Mouse (Mus musculus) induced T-regulatory cell, adult 2 months (primary cell): Measurements from ENCODE around the gene Ensa.

ENCODE experiments used
- DNase-seq: peaks from one replicate; pipeline ENCODE4 v3.0.0-alpha.2; 2012; ENCODE audit warnings: low read depth

Gene Ensa

DNA sequence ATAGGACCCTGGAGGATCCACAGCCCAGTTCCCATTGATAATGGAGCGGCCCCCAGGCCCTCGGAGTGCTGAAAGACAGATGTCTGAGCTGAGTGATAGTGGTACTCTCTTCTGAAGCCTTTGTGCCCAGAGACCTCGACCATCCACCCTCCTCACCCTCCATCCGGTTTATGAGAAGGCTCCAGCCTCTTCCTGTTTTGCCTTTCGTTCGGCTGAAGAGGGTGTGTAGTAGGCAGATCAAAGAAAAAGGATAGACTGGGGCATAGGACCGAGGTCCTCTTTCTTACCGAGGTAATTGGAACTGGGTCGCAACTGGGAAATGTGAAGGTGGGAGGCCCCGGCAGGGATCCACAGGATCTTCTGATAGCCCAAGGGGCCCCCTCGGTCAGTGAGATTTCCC is 56.6 kb downstream of the Ensa start:
- DNase-seq, result peak; percentile 61
